Mouse (Mus musculus): ENCODE measurements at regions not wholly inside any gene's neighbourhood (a gene's known extent, or its start where the extent isn't known, plus 50 kb on each side); places are given as distances from the start of the nearest gene placed in this dataset.

GRCm38 (mm10) chr19:56011292-56011691, 269.7 kb downstream of the Tcf7l2 start:
- Histone ChIP-seq H3K36me3 (ENCODE audit: insufficient read depth, low read length) (no peaks in the 10 kb centered on the region), H3K4me1 (ENCODE audit: insufficient read depth, low read length) (no peaks in the 10 kb centered on the region; the same call in 1 of the 2 replicates), H3K27me3 (ENCODE audit: insufficient read depth, low read length) (no peaks in the 10 kb centered on the region), H3K9ac (replicated peaks; ENCODE audit: low read length) (no peak overlapping the region), H3K4me2 (replicated peaks; ENCODE audit: low read depth, low read length) (no peak overlapping the region), H3K9me3 (ENCODE audit: low read length) (no peaks in the 10 kb centered on the region), H3K27ac (ENCODE audit: low read length) (no peak overlapping the region), H3K4me3 (ENCODE audit: low read length) (no peak overlapping the region)
- ATAC-seq (ENCODE audit: low FRiP score, low TSS enrichment): no peak

DNA sequence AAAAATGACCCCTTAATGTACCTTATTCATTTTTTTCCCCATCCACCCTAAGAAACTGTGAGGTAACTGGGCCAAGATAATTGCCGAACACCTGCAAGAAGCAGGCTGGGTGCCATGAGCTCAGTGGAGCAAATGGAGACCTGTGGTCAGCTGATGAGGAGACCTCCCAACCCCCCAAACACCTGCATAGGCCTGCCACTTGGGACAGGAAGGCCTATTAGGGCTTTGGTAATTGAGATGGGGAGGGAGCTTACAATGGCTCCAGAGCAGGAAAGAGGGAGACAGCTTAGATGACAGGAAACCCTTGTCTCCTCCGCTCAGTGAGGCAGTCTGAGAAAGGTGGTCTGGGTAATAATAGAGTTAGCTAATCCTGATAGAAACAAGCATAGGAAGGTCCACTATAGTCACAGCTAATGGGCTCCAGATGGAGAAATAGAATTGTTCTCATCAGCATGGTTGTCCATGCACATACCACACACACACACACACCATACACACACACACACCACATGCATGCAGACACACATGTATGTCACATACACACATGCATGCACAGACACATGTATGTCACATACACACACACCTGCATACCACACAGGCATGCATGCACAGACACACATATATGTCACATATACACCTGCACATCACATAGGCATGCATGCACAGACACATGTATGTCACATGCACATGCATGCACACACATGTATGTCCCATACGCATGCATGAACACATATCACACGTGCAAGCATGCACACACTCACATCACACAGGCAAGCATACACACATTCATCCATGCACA, 270.2 kb upstream of the Habp2 start:
- Histone ChIP-seq H3K4me1 (ENCODE audit: insufficient read depth, low read length) (no peaks in the 10 kb centered on the region; the same call in 1 of the 2 replicates), H3K9ac (replicated peaks; ENCODE audit: low read length) (no peak overlapping the region), H3K4me3 (ENCODE audit: low read length) (no peak overlapping the region), H3K36me3 (ENCODE audit: insufficient read depth, low read length) (no peaks in the 10 kb centered on the region), H3K4me2 (replicated peaks; ENCODE audit: low read depth, low read length) (no peak overlapping the region), H3K27ac (ENCODE audit: low read length) (0 out of 2 replicates have a peak overlapping the region, but pooled peaks have one; percentile 19), H3K9me3 (ENCODE audit: low read length) (no peaks in the 10 kb centered on the region), H3K27me3 (ENCODE audit: insufficient read depth, low read length) (no peaks in the 10 kb centered on the region)
- no peak for ATAC-seq (ENCODE audit: low FRiP score, low TSS enrichment)
- 77% methylated on average over 4 of the region's 4 CpGs for WGBS

GRCm38 (mm10) chr19:56017524-56017923, 269.4 kb upstream of the Habp2 start:
- Histone ChIP-seq H3K9ac (replicated peaks; ENCODE audit: low read length) (no peak overlapping the region), H3K36me3 (ENCODE audit: insufficient read depth, low read length) (no peaks in the 10 kb centered on the region), H3K4me2 (replicated peaks; ENCODE audit: low read depth, low read length) (no peak overlapping the region), H3K27ac (ENCODE audit: low read length) (peak overlapping the region; percentile 19; the same call in 1 of the 2 replicates), H3K4me3 (ENCODE audit: low read length) (no peak overlapping the region), H3K27me3 (ENCODE audit: insufficient read depth, low read length) (no peaks in the 10 kb centered on the region), H3K9me3 (ENCODE audit: low read length) (no peaks in the 10 kb centered on the region), H3K4me1 (ENCODE audit: insufficient read depth, low read length) (no peaks in the 10 kb centered on the region; the same call in 1 of the 2 replicates)
- no peak for ATAC-seq (ENCODE audit: low FRiP score, low TSS enrichment)
- WGBS: 54% methylated on average over 7 of the region's 7 CpGs

DNA sequence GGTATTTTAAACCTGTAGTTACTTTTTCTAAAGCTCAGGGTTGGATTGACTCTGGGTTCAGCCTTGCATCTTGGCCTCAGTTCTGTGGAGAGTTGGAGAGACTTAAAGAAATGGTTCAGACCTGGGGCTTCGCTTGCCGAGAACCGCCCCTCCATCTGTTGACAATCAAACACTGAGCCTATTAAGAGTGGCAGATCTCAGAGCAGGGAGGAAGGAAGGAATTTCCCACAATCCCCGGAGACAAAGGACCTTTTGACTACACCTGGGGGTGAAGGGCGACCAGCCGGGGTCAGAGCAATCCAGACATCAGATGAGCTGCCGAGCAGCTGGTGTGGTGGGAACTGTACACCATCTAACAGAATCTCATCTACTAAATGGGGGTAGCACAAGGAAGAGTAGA, 267.8 kb upstream of the Habp2 start:
- no peak for ATAC-seq (ENCODE audit: low FRiP score, low TSS enrichment)

DNA sequence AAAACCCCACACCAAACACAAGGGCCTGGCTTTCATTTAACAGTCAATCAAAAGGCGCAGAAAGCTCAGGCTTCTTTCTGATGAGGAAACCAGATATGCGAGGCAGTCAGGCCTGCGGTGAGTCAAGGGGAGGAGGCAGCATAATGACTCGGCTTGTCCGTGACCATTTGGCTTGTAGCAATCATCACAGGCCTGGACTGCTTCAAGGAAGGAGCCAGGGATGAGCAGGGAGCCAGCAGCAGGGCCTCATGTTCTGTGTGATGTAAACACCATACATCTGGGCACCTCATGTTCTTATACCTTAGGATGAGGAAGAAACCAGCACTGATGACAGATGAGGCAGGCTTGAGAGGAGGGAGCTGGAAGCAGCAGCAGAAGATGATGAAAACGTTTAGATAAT, 264.6 kb upstream of the Habp2 start:
- no peak for ATAC-seq (ENCODE audit: low FRiP score, low TSS enrichment)
- no peak overlapping the region for H3K4me2 ChIP-seq (replicated peaks; ENCODE audit: low read depth, low read length)
- no peaks in the 10 kb centered on the region for H3K4me1 ChIP-seq (ENCODE audit: insufficient read depth, low read length)
- no peaks in the 10 kb centered on the region for H3K36me3 ChIP-seq (ENCODE audit: insufficient read depth, low read length)
- no peak overlapping the region for H3K4me3 ChIP-seq (ENCODE audit: low read length)
- H3K27ac ChIP-seq (ENCODE audit: low read length): no peak overlapping the region
- peaks cover 6% of the 10 kb centered on the region for H3K9me3 ChIP-seq (ENCODE audit: low read length)
- H3K27me3 ChIP-seq (ENCODE audit: insufficient read depth, low read length): no peaks in the 10 kb centered on the region
- 17% methylated on average over 6 of the region's 6 CpGs for WGBS
- H3K9ac ChIP-seq (replicated peaks; ENCODE audit: low read length): no peak overlapping the region

More for the DNA sequence above, 267.8 kb upstream of the Habp2 start:
- Histone ChIP-seq H3K4me2 (replicated peaks; ENCODE audit: low read depth, low read length) (no peak overlapping the region), H3K9me3 (ENCODE audit: low read length) (no peaks in the 10 kb centered on the region), H3K4me1 (ENCODE audit: insufficient read depth, low read length) (no peaks in the 10 kb centered on the region; the same call in 1 of the 2 replicates), H3K9ac (replicated peaks; ENCODE audit: low read length) (no peak overlapping the region), H3K27me3 (ENCODE audit: insufficient read depth, low read length) (no peaks in the 10 kb centered on the region), H3K27ac (ENCODE audit: low read length) (no peak overlapping the region), H3K4me3 (ENCODE audit: low read length) (no peak overlapping the region), H3K36me3 (ENCODE audit: insufficient read depth, low read length) (no peaks in the 10 kb centered on the region)
- WGBS: 64% methylated on average over 7 of the region's 7 CpGs

DNA sequence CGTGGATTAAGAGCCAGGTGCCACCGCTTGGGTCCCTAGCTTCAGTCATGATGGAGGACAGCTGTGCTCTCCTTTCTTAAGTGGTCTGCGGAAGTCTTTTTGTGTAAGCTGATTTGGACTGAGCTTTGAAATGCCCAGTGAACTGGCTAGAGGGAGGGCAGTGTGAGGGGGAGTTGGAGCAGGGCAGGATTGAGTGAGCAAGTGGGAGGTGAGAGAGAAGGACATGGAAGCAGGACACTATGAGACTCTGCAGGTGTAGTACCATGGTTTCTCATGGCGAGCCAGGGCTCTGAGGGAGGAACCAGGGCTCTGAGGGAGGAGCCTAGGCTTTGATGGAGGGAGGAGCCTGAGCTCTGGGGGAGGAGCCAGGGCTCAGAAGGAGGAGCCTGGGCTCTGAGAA, 262.3 kb upstream of the Habp2 start:
- H3K9ac ChIP-seq (replicated peaks; ENCODE audit: low read length): no peak overlapping the region
- no peak overlapping the region for H3K4me2 ChIP-seq (replicated peaks; ENCODE audit: low read depth, low read length)
- peak; percentile 79 for ATAC-seq (ENCODE audit: low FRiP score, low TSS enrichment)
- no peak overlapping the region for H3K4me3 ChIP-seq (ENCODE audit: low read length)
- no peaks in the 10 kb centered on the region for H3K27me3 ChIP-seq (ENCODE audit: insufficient read depth, low read length)
- no peak overlapping the region for H3K27ac ChIP-seq (ENCODE audit: low read length)
- H3K36me3 ChIP-seq (ENCODE audit: insufficient read depth, low read length): no peaks in the 10 kb centered on the region
- H3K9me3 ChIP-seq (ENCODE audit: low read length): peaks cover 12% of the 10 kb centered on the region
- H3K4me1 ChIP-seq (ENCODE audit: insufficient read depth, low read length): peaks cover 5% of the 10 kb centered on the region
- WGBS: 36% methylated on average over 4 of the region's 4 CpGs

- peak; percentile 85 for ATAC-seq (ENCODE audit: low FRiP score, low TSS enrichment)
- H3K9me3 ChIP-seq (ENCODE audit: low read length): peaks cover 12% of the 10 kb centered on the region
- H3K4me3 ChIP-seq (ENCODE audit: low read length): no peak overlapping the region
- H3K4me2 ChIP-seq (replicated peaks; ENCODE audit: low read depth, low read length): peak overlapping the region; percentile 13; the same call in 1 of the 2 replicates
- H3K4me1 ChIP-seq (ENCODE audit: insufficient read depth, low read length): peaks cover 10% of the 10 kb centered on the region
- WGBS: 13% methylated on average over 21 of the region's 21 CpGs
- peak overlapping the region; percentile 79 for H3K27ac ChIP-seq (ENCODE audit: low read length)
- no peaks in the 10 kb centered on the region for H3K27me3 ChIP-seq (ENCODE audit: insufficient read depth, low read length)
- H3K36me3 ChIP-seq (ENCODE audit: insufficient read depth, low read length): no peaks in the 10 kb centered on the region
- peak overlapping the region; percentile 56 for H3K9ac ChIP-seq (replicated peaks; ENCODE audit: low read length)
Observed at GRCm38 (mm10) chr19:56029428-56030281, 257.3 kb upstream of the Habp2 start.

- peaks cover 10% of the 10 kb centered on the region for H3K4me1 ChIP-seq (ENCODE audit: insufficient read depth, low read length)
- no peaks in the 10 kb centered on the region for H3K27me3 ChIP-seq (ENCODE audit: insufficient read depth, low read length)
- 83% methylated on average over 4 of the region's 4 CpGs for WGBS
- ATAC-seq (ENCODE audit: low FRiP score, low TSS enrichment): no peak
- H3K36me3 ChIP-seq (ENCODE audit: insufficient read depth, low read length): no peaks in the 10 kb centered on the region
- H3K9ac ChIP-seq (replicated peaks; ENCODE audit: low read length): no peak overlapping the region
- no peak overlapping the region for H3K27ac ChIP-seq (ENCODE audit: low read length)
- H3K4me2 ChIP-seq (replicated peaks; ENCODE audit: low read depth, low read length): no peak overlapping the region
- peaks cover 12% of the 10 kb centered on the region for H3K9me3 ChIP-seq (ENCODE audit: low read length)
- no peak overlapping the region for H3K4me3 ChIP-seq (ENCODE audit: low read length)
Observed at GRCm38 (mm10) chr19:56030401-56030925, 256.5 kb upstream of the Habp2 start.

- Histone ChIP-seq H3K9ac (replicated peaks; ENCODE audit: low read length) (no peak overlapping the region), H3K27me3 (ENCODE audit: insufficient read depth, low read length) (no peaks in the 10 kb centered on the region; the same call in 1 of the 2 replicates), H3K4me3 (ENCODE audit: low read length) (no peak overlapping the region), H3K27ac (ENCODE audit: low read length) (no peak overlapping the region), H3K36me3 (ENCODE audit: insufficient read depth, low read length) (no peaks in the 10 kb centered on the region), H3K9me3 (ENCODE audit: low read length) (no peaks in the 10 kb centered on the region), H3K4me2 (replicated peaks; ENCODE audit: low read depth, low read length) (no peak overlapping the region), H3K4me1 (ENCODE audit: insufficient read depth, low read length) (peaks cover 5% of the 10 kb centered on the region)
- no peak for ATAC-seq (ENCODE audit: low FRiP score, low TSS enrichment)
- WGBS: 44% methylated on average over 4 of the region's 4 CpGs
Observed at GRCm38 (mm10) chr19:56034552-56034951, 252.4 kb upstream of the Habp2 start.
